Mouse (Mus musculus) neutrophil, adult 83 days (primary cell): ENCODE measurements around the gene Mdm2. TPM values are rescaled to one million over a fixed set of nuclear protein-coding genes. Genes with fewer than 3 reads are reported as not detected.

ENCODE experiments used
- total RNA-seq, 2 experiments: library from RNA; stranded (reverse); gene quantifications; one replicate each; pipeline ENCODE4 v1.2.4; 2023

Gene Mdm2
- total RNA-seq, result 100 to 1,000 TPM; 149 to 171 TPM

GRCm38 (mm10) chr10:117710604-117711141 is at the start of gene Mdm2:
Mdm2 (minus strand) TSS chr10:117710758.

GRCm38 (mm10) chr10:117746297-117746883 is 35.8 kb upstream of the Mdm2 start, which contains the start of gene Slc35e3:
Slc35e3 (minus strand) TSS chr10:117746365.

Other genes starting within 250 kb of the Mdm2 start
- under 1 TPM; 0.97 to 0.99 TPM for gene Cpm, start 81.3 kb downstream of the Mdm2 start, total RNA-seq
- 1 to 10 TPM; 6.1 to 6.3 TPM for gene Slc35e3, start 35.6 kb upstream of the Mdm2 start, total RNA-seq
- gene Nup107, start 81.9 kb upstream of the Mdm2 start, total RNA-seq, result 10 to 100 TPM; 35.3 to 40.2 TPM
- 100 to 1,000 TPM; 241 to 271 TPM for gene Rap1b, start 135.3 kb upstream of the Mdm2 start, total RNA-seq